Mouse (Mus musculus) v-Abl transformed pro-B cells (cell line): ENCODE data around the gene Plcb4.

Experiments
- in situ Hi-C, 2 experiments: fragments of 400-800 bp; cut with MboI; formaldehyde crosslinking; loops; one replicate each; pipeline ENCODE4 v1.15.1; 2025; ENCODE audit not compliant: unreplicated experiment in 2 of 2

Gene Plcb4

GRCm38 (mm10) chr2:135750748-135751147 lies 91.9 kb downstream of the Plcb4 start:
- in situ Hi-C loops = no loop called here

- in situ Hi-C loops = no loop called here
Observed at GRCm38 (mm10) chr2:135755792-135756191, 97.0 kb downstream of the Plcb4 start.

- in situ Hi-C loops = no loop called here
Observed at GRCm38 (mm10) chr2:135757478-135757877, 98.7 kb downstream of the Plcb4 start.

GRCm38 (mm10) chr2:135759499-135760095 lies 100.8 kb downstream of the Plcb4 start:
- in situ Hi-C loops = no loop called here

GRCm38 (mm10) chr2:135761226-135761802 lies 102.5 kb downstream of the Plcb4 start:
- in situ Hi-C loops = no loop called here

- in situ Hi-C loops = loop anchor here in 1 of 2 experiments (5.0 kb wide), 1 partner anchor 98 kb away; no protein-coding TSS in a partner anchor
Observed at GRCm38 (mm10) chr2:135764706-135765105, 105.9 kb downstream of the Plcb4 start.

- in situ Hi-C loops = loop anchor here in 1 of 2 experiments (5.0 kb wide), 1 partner anchor 96 kb away; no protein-coding TSS in a partner anchor
Observed at GRCm38 (mm10) chr2:135766471-135767063, 107.8 kb downstream of the Plcb4 start.

- in situ Hi-C loops = loop anchor here in 1 of 2 experiments (5.0 kb wide), 1 partner anchor 95 kb away; no protein-coding TSS in a partner anchor
Observed at GRCm38 (mm10) chr2:135767535-135767934, 108.7 kb downstream of the Plcb4 start.

GRCm38 (mm10) chr2:135769701-135770100 lies 110.9 kb downstream of the Plcb4 start:
- in situ Hi-C loops = loop anchor here in 1 of 2 experiments (5.0 kb wide), 1 partner anchor 93 kb away; no protein-coding TSS in a partner anchor

GRCm38 (mm10) chr2:135770226-135770625 lies 111.4 kb downstream of the Plcb4 start:
- in situ Hi-C loops = no loop called here

GRCm38 (mm10) chr2:135773194-135773972 lies 114.6 kb downstream of the Plcb4 start:
- in situ Hi-C loops = no loop called here

GRCm38 (mm10) chr2:135775026-135775425 lies 116.2 kb downstream of the Plcb4 start:
- in situ Hi-C loops = no loop called here

- in situ Hi-C loops = no loop called here
Observed at GRCm38 (mm10) chr2:135776131-135776775, 117.4 kb downstream of the Plcb4 start.

GRCm38 (mm10) chr2:135781391-135781790 lies 122.6 kb downstream of the Plcb4 start:
- in situ Hi-C loops = no loop called here

GRCm38 (mm10) chr2:135787415-135787814 lies 128.6 kb downstream of the Plcb4 start:
- in situ Hi-C loops = no loop called here

GRCm38 (mm10) chr2:135792907-135793306 lies 134.1 kb downstream of the Plcb4 start:
- in situ Hi-C loops = no loop called here

- in situ Hi-C loops = no loop called here
Observed at GRCm38 (mm10) chr2:135796684-135797083, 137.9 kb downstream of the Plcb4 start.

- in situ Hi-C loops = no loop called here
Observed at GRCm38 (mm10) chr2:135797677-135798546, 139.1 kb downstream of the Plcb4 start.

- in situ Hi-C loops = no loop called here
Observed at GRCm38 (mm10) chr2:135799149-135799770, 140.4 kb downstream of the Plcb4 start.
